Mouse (Mus musculus): ENCODE measurements around the gene Klhl11. TPM values are rescaled to one million over a fixed set of nuclear protein-coding genes. Genes with fewer than 3 reads are reported as not detected.

The Klhl11 gene
- total RNA-seq, 1 experiment: 43.3 TPM

GRCm38 (mm10) chr11:100500651-100501050 is 28.1 kb upstream of the Klhl11 start:
- Histone ChIP-seq H3K36me3 (ENCODE audit: control insufficient read depth, insufficient read depth, low read length, poor library complexity, severe bottlenecking) (peaks cover 81% of the 10 kb centered on the region), H3K9ac (ENCODE audit: insufficient read depth, low read depth, low read length, poor library complexity, severe bottlenecking) (no peak overlapping the region), H3K27ac (ENCODE audit: insufficient read depth, low read depth, low read length, poor library complexity, severe bottlenecking) (no peak overlapping the region), H3K9me3 (ENCODE audit: control insufficient read depth, insufficient read depth, low read depth, low read length) (no peaks in the 10 kb centered on the region), H3K4me3 (ENCODE audit: insufficient read depth in 1 of 2, low read depth in 1 of 2, low read length in 2 of 2, poor library complexity in 1 of 2, severe bottlenecking in 1 of 2) (no peak overlapping the region), H3K4me1 (ENCODE audit: control insufficient read depth in 2 of 2, insufficient read depth in 2 of 2, low read length in 2 of 2, poor library complexity in 1 of 2) (peaks cover 0 to 21% of the 10 kb centered on the region in 2 experiments; a peak in 3 of 4 replicates)
- no peak for DNase-seq (ENCODE audit: low read depth, low spot score)
- in situ Hi-C loops (cut with MboI; ENCODE audit: low sequenced_read_pairs in 2 of 2, unreplicated experiment in 2 of 2): no loop called here
- TF ChIP-seq HCFC1 (IDR thresholded peaks at IDR 0.05; ENCODE audit: borderline replicate concordance, insufficient read depth, low read length) (no peak), ZNF384 (IDR thresholded peaks at IDR 0.05; ENCODE audit: low read depth, low read length) (no peak), MAFK (IDR thresholded peaks at IDR 0.05; ENCODE audit: insufficient read depth, low read depth, low read length) (no peak), ZC3H11A (IDR thresholded peaks at IDR 0.05; ENCODE audit: borderline replicate concordance, low read depth, low read length) (no peak), CHD2 (IDR thresholded peaks at IDR 0.05; ENCODE audit: low read depth, low read length) (no peak)

GRCm38 (mm10) chr11:100500241-100500640 is 27.7 kb upstream of the Klhl11 start:
- H3K9me3 ChIP-seq (ENCODE audit: control insufficient read depth, insufficient read depth, low read depth, low read length): no peaks in the 10 kb centered on the region
- H3K4me3 ChIP-seq (ENCODE audit: insufficient read depth in 1 of 2, low read depth in 1 of 2, low read length in 2 of 2, poor library complexity in 1 of 2, severe bottlenecking in 1 of 2): no peak overlapping the region
- H3K9ac ChIP-seq (ENCODE audit: insufficient read depth, low read depth, low read length, poor library complexity, severe bottlenecking): no peak overlapping the region
- H3K27ac ChIP-seq (ENCODE audit: insufficient read depth, low read depth, low read length, poor library complexity, severe bottlenecking): no peak overlapping the region
- TF ChIP-seq MAFK (IDR thresholded peaks at IDR 0.05; ENCODE audit: insufficient read depth, low read depth, low read length) (no peak), ZC3H11A (IDR thresholded peaks at IDR 0.05; ENCODE audit: borderline replicate concordance, low read depth, low read length) (no peak), CHD2 (IDR thresholded peaks at IDR 0.05; ENCODE audit: low read depth, low read length) (no peak), HCFC1 (IDR thresholded peaks at IDR 0.05; ENCODE audit: borderline replicate concordance, insufficient read depth, low read length) (no peak), ZNF384 (IDR thresholded peaks at IDR 0.05; ENCODE audit: low read depth, low read length) (no peak)
- in situ Hi-C loops (cut with MboI; ENCODE audit: low sequenced_read_pairs in 2 of 2, unreplicated experiment in 2 of 2): no loop called here
- no peak for DNase-seq (ENCODE audit: low read depth, low spot score)
- peaks cover 0 to 18% of the 10 kb centered on the region in 2 experiments; a peak in 1 of 4 replicates for H3K4me1 ChIP-seq (ENCODE audit: control insufficient read depth in 2 of 2, insufficient read depth in 2 of 2, low read length in 2 of 2, poor library complexity in 1 of 2)
- peaks cover 81% of the 10 kb centered on the region for H3K36me3 ChIP-seq (ENCODE audit: control insufficient read depth, insufficient read depth, low read length, poor library complexity, severe bottlenecking)

DNA sequence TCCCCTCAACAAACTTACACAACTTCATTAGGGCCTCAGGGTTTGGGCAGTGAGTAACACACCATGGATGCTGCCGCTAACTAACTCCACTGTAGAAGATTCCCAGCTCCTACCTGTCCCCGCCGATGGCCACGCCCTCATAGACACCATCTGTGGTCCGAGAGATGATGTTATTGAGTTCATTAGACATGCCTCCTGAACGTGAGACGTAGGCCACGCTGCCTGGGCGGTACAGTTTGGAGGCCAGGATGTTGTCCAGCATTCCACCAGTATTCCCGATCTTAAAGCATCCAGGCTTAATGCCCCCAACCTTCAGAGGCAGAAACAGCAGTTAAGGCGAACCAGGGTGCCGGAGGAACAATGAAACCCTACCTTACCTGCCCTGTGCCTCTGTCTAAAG is 21.2 kb upstream of the Klhl11 start:
- TF ChIP-seq CHD2 (IDR thresholded peaks at IDR 0.05; ENCODE audit: low read depth, low read length) (no peak), HCFC1 (IDR thresholded peaks at IDR 0.05; ENCODE audit: borderline replicate concordance, insufficient read depth, low read length) (no peak), ZC3H11A (IDR thresholded peaks at IDR 0.05; ENCODE audit: borderline replicate concordance, low read depth, low read length) (no peak), MAFK (IDR thresholded peaks at IDR 0.05; ENCODE audit: insufficient read depth, low read depth, low read length) (no peak), ZNF384 (IDR thresholded peaks at IDR 0.05; ENCODE audit: low read depth, low read length) (no peak)
- Histone ChIP-seq H3K27ac (ENCODE audit: insufficient read depth, low read depth, low read length, poor library complexity, severe bottlenecking) (peak overlapping the region; percentile 79), H3K4me3 (ENCODE audit: insufficient read depth in 1 of 2, low read depth in 1 of 2, low read length in 2 of 2, poor library complexity in 1 of 2, severe bottlenecking in 1 of 2) (peak overlapping the region; percentile 50 to 52; a peak in 3 of 4 replicates), H3K4me1 (ENCODE audit: control insufficient read depth in 2 of 2, insufficient read depth in 2 of 2, low read length in 2 of 2, poor library complexity in 1 of 2) (no peaks in the 10 kb centered on the region; a peak in 1 of 4 replicates), H3K9me3 (ENCODE audit: control insufficient read depth, insufficient read depth, low read depth, low read length) (no peaks in the 10 kb centered on the region), H3K36me3 (ENCODE audit: control insufficient read depth, insufficient read depth, low read length, poor library complexity, severe bottlenecking) (peaks cover 79% of the 10 kb centered on the region), H3K9ac (ENCODE audit: insufficient read depth, low read depth, low read length, poor library complexity, severe bottlenecking) (peak overlapping the region; percentile 65)
- in situ Hi-C loops (cut with MboI; ENCODE audit: low sequenced_read_pairs in 2 of 2, unreplicated experiment in 2 of 2): no loop called here
- DNase-seq (ENCODE audit: low read depth, low spot score): no peak

GRCm38 (mm10) chr11:100490951-100491350 is 18.4 kb upstream of the Klhl11 start:
- peaks cover 66% of the 10 kb centered on the region for H3K36me3 ChIP-seq (ENCODE audit: control insufficient read depth, insufficient read depth, low read length, poor library complexity, severe bottlenecking)
- no peaks in the 10 kb centered on the region for H3K9me3 ChIP-seq (ENCODE audit: control insufficient read depth, insufficient read depth, low read depth, low read length)
- in situ Hi-C loops (cut with MboI; ENCODE audit: low sequenced_read_pairs in 2 of 2, unreplicated experiment in 2 of 2): no loop called here
- DNase-seq (ENCODE audit: low read depth, low spot score): no peak
- H3K9ac ChIP-seq (ENCODE audit: insufficient read depth, low read depth, low read length, poor library complexity, severe bottlenecking): 0 out of 2 replicates have a peak overlapping the region, but pooled peaks have one; percentile 6
- H3K4me1 ChIP-seq (ENCODE audit: control insufficient read depth in 2 of 2, insufficient read depth in 2 of 2, low read length in 2 of 2, poor library complexity in 1 of 2): no peaks in the 10 kb centered on the region; a peak in 1 of 4 replicates
- no peak for TF ChIP-seq MAFK (IDR thresholded peaks at IDR 0.05; ENCODE audit: insufficient read depth, low read depth, low read length)
- no peak for TF ChIP-seq HCFC1 (IDR thresholded peaks at IDR 0.05; ENCODE audit: borderline replicate concordance, insufficient read depth, low read length)
- no peak for TF ChIP-seq ZC3H11A (IDR thresholded peaks at IDR 0.05; ENCODE audit: borderline replicate concordance, low read depth, low read length)
- TF ChIP-seq ZNF384 (IDR thresholded peaks at IDR 0.05; ENCODE audit: low read depth, low read length): no peak
- TF ChIP-seq CHD2 (IDR thresholded peaks at IDR 0.05; ENCODE audit: low read depth, low read length): no peak
- H3K27ac ChIP-seq (ENCODE audit: insufficient read depth, low read depth, low read length, poor library complexity, severe bottlenecking): no peak overlapping the region
- no peak overlapping the region for H3K4me3 ChIP-seq (ENCODE audit: insufficient read depth in 1 of 2, low read depth in 1 of 2, low read length in 2 of 2, poor library complexity in 1 of 2, severe bottlenecking in 1 of 2)

Measured in ES-E14 (cell line).